Mouse (Mus musculus) frontal cortex, adult (tissue): ENCODE results near the gene Zfp74.
A peak's percentile ranks its signal among the peaks of the same experiment; 100 is the strongest.

ENCODE experiments used
- ATAC-seq: cut with Nextera tagmentation; 2 replicates; pipeline ENCODE4 v1.9.2; 2017; ENCODE audit warnings: mild to moderate bottlenecking, moderate library complexity, mixed read lengths; ENCODE audit not compliant: low TSS enrichment

Gene Zfp74

GRCm38 (mm10) chr7:29944201-29944600 lies 9.7 kb downstream of the Zfp74 start:
- no peak for ATAC-seq

GRCm38 (mm10) chr7:29943720-29944119 lies 10.2 kb downstream of the Zfp74 start:
- no peak for ATAC-seq

- ATAC-seq: no peak
These were observed 11.1 kb downstream of the Zfp74 start for GRCm38 (mm10) chr7:29942740-29943139.

GRCm38 (mm10) chr7:29941027-29941426 lies 12.9 kb downstream of the Zfp74 start:
- ATAC-seq: no peak

- ATAC-seq: no peak
These were observed 15.0 kb downstream of the Zfp74 start for GRCm38 (mm10) chr7:29938856-29939255.

- no peak for ATAC-seq
These were observed 31.1 kb downstream of the Zfp74 start for GRCm38 (mm10) chr7:29922780-29923179.

- no peak; the same call in 1 of the 2 replicates for ATAC-seq
These were observed 32.3 kb downstream of the Zfp74 start for GRCm38 (mm10) chr7:29921439-29922093.

GRCm38 (mm10) chr7:29918062-29918453 lies 35.8 kb downstream of the Zfp74 start:
- ATAC-seq: no peak

- no peak for ATAC-seq
These were observed 36.4 kb downstream of the Zfp74 start for GRCm38 (mm10) chr7:29917371-29918061.

GRCm38 (mm10) chr7:29912172-29912571 lies 41.7 kb downstream of the Zfp74 start:
- no peak for ATAC-seq

GRCm38 (mm10) chr7:29910252-29910651 lies 43.6 kb downstream of the Zfp74 start:
- no peak for ATAC-seq

GRCm38 (mm10) chr7:29908130-29908950 lies 45.5 kb downstream of the Zfp74 start, which contains the start of gene Zfp383:
Gene Zfp383 (plus strand): TSS chr7:29908223.
- ATAC-seq: peak; percentile 73

- ATAC-seq: no peak
These were observed 46.7 kb downstream of the Zfp74 start for GRCm38 (mm10) chr7:29907206-29907605.

GRCm38 (mm10) chr7:29906682-29907058 lies 47.2 kb downstream of the Zfp74 start:
- no peak; the same call in 1 of the 2 replicates for ATAC-seq

- peak; percentile 85 for ATAC-seq
These were observed 47.8 kb downstream of the Zfp74 start, which contains the start of gene Zfp27 for GRCm38 (mm10) chr7:29905966-29906681. Gene Zfp27 (minus strand): TSS chr7:29906572.

- no peak for ATAC-seq
These were observed 49.8 kb downstream of the Zfp74 start for GRCm38 (mm10) chr7:29904101-29904500.

- ATAC-seq: no peak
These were observed 55.5 kb downstream of the Zfp74 start for GRCm38 (mm10) chr7:29898351-29898750.

GRCm38 (mm10) chr7:29892756-29893155 lies 61.1 kb downstream of the Zfp74 start:
- ATAC-seq: no peak

GRCm38 (mm10) chr7:29890501-29890900 lies 63.4 kb downstream of the Zfp74 start:
- ATAC-seq: no peak

- ATAC-seq: no peak
These were observed 73.0 kb downstream of the Zfp74 start for GRCm38 (mm10) chr7:29880916-29881315.
